Mouse (Mus musculus): ENCODE measurements at regions not wholly inside any gene's neighbourhood (a gene's known extent, or its start where the extent isn't known, plus 50 kb on each side); places are given as distances from the start of the nearest gene placed in this dataset.

DNA sequence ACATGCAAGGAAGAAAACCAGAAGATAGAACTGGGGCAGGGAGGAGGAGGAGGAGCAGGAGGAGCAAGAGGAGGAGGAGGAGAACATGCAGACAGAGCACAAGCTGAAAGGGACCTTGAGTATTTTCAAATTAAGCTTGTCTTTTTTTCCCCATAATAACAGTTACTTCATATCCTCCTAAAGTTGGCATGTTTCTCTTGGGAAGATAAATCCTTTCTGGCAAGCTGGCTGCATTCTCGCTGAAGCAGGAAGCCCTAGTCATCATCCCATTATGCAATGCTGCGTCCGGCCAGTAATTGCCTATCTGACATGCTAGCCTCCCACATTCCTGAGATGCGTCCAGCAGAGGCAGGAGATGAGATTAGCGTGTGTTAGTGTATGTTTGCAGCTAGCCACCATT is 112.3 kb downstream of the Trib2 start:
- TF ChIP-seq POLR2A (IDR thresholded peaks at IDR 0.05; ENCODE audit: borderline replicate concordance, control insufficient read depth, low read depth, low read length): no peak
- no peak for TF ChIP-seq CTCF (IDR thresholded peaks at IDR 0.05; ENCODE audit: control insufficient read depth, insufficient read depth, low read length)
